Comparison of ENCODE assay signal across 11 mouse cellular contexts in the genomic region with DNA sequence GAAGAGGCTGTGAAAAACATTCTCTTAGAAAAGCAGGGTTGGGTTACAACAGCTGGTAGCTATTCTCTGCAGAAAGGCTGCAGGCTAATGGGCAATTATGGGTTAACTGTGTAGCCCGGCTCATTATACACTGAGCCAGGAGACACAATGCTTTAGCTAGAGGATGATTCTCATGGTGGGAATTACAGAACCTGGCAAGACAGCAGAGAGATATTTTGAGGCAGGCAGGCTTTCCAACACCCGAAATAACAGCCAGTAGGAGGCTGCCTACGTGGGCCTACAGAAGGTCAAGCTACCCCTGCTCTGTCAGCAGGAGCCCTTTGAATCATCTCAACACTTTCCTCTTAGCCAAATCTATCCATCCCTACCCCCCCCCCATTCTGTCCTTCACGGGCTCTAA.
DNase-seq lines count a peak whose midpoint lies in the region; ATAC-seq and TF ChIP-seq lines count a peak whose summit lies in the region.
"Had no signal": no experiment of that assay in that cellular context is flagged by ENCODE, and none has a peak within 500 bp of the region (broad histone marks: within the 10 kb centered on the region; RNA-seq: fewer than 3 reads in every experiment).

No protein-coding gene starts in this region.

- no peaks in the 10 kb centered on the region for H3K4me1 ChIP-seq in kidney, postnatal 0 days (replicated peaks; ENCODE audit: insufficient read depth, low read length)
- H3K4me1 ChIP-seq in embryonic facial prominence, embryonic 14.5 days (ENCODE audit: control insufficient read depth, insufficient read depth, low read length), result 0 out of 2 replicates have a peak, but pooled peaks cover 10% of the 10 kb centered on the region
- H3K4me1 ChIP-seq: hindbrain, embryonic 15.5 days; lung, embryonic 15.5 days had no signal

- no peak overlapping the region for H3K9ac ChIP-seq in kidney, postnatal 0 days (ENCODE audit: low read depth, low read length)
- no peak overlapping the region for H3K9ac ChIP-seq in embryonic facial prominence, embryonic 14.5 days (ENCODE audit: low read depth, low read length)
- H3K9ac ChIP-seq: hindbrain, embryonic 15.5 days; lung, embryonic 15.5 days had no signal

- no peak overlapping the region for H3K27ac ChIP-seq in kidney, postnatal 0 days
- no peak overlapping the region for H3K27ac ChIP-seq in embryonic facial prominence, embryonic 14.5 days (replicated peaks; ENCODE audit: low read depth, low read length)
- H3K27ac ChIP-seq: hindbrain, embryonic 15.5 days; lung, embryonic 15.5 days had no signal

- H3K27me3 ChIP-seq in kidney, postnatal 0 days (ENCODE audit: insufficient read depth, low read length), result no peaks in the 10 kb centered on the region
- no peaks in the 10 kb centered on the region for H3K27me3 ChIP-seq in embryonic facial prominence, embryonic 14.5 days (replicated peaks; ENCODE audit: control insufficient read depth, insufficient read depth, low read length)
- H3K27me3 ChIP-seq: hindbrain, embryonic 15.5 days; lung, embryonic 15.5 days had no signal

- H3K36me3 ChIP-seq in kidney, postnatal 0 days (ENCODE audit: insufficient read depth, low read length), result no peaks in the 10 kb centered on the region
- no peaks in the 10 kb centered on the region for H3K36me3 ChIP-seq in embryonic facial prominence, embryonic 14.5 days (ENCODE audit: control insufficient read depth, insufficient read depth, low read length)
- H3K36me3 ChIP-seq: G1E; hindbrain, embryonic 15.5 days; lung, embryonic 15.5 days had no signal

- H3K4me3 ChIP-seq in kidney, postnatal 0 days (replicated peaks; ENCODE audit: low read depth, low read length), result no peak overlapping the region
- no peak overlapping the region for H3K4me3 ChIP-seq in embryonic facial prominence, embryonic 14.5 days (ENCODE audit: low read depth, low read length)
- H3K4me3 ChIP-seq: hindbrain, embryonic 15.5 days; lung, embryonic 15.5 days had no signal

- no peak overlapping the region for H3K4me2 ChIP-seq in kidney, postnatal 0 days (ENCODE audit: low read length)
- no peak overlapping the region for H3K4me2 ChIP-seq in embryonic facial prominence, embryonic 14.5 days (ENCODE audit: low read depth, low read length)
- H3K4me2 ChIP-seq: hindbrain, embryonic 15.5 days; lung, embryonic 15.5 days had no signal

- DNase-seq in kidney, postnatal 0 days (ENCODE audit: low spot score), result peak; percentile 4
- no peak for DNase-seq in kidney, postnatal 25 days
- DNase-seq in embryonic facial prominence, embryonic 14.5 days (ENCODE audit: low spot score), result peak; percentile 77
- DNase-seq in frontal cortex, adult 2 months (ENCODE audit: extremely low spot score in 1 of 2, low spot score in 1 of 2), result peak; percentile 7 to 33
- peak; percentile 4 for DNase-seq in retina, postnatal 1 day
- DNase-seq in layer of hippocampus, adult 11-12 months (ENCODE audit: low spot score), result no peak
- no peak for DNase-seq in thymus, postnatal 25 days
- DNase-seq: adrenal gland, postnatal 25 days had no signal

- no peak for ATAC-seq in kidney, postnatal 0 days (replicated peaks; ENCODE audit: low FRiP score, low read depth)
- ATAC-seq in embryonic facial prominence, embryonic 14.5 days (ENCODE audit: low read depth), result peak; percentile 77

- no peaks in the 10 kb centered on the region for H3K9me3 ChIP-seq in kidney, postnatal 0 days (replicated peaks; ENCODE audit: low read length)
- H3K9me3 ChIP-seq in embryonic facial prominence, embryonic 14.5 days (ENCODE audit: control insufficient read depth, low read length), result no peaks in the 10 kb centered on the region
- H3K9me3 ChIP-seq: G1E; hindbrain, embryonic 15.5 days; lung, embryonic 15.5 days had no signal

- no peak for TF ChIP-seq CTCF in kidney, postnatal 0 days (IDR thresholded peaks at IDR 0.05; ENCODE audit: low read depth)

- 36% methylated on average over 4 of the region's 4 CpGs for WGBS in kidney, postnatal 0 days
- 20% methylated on average over 4 of the region's 4 CpGs for WGBS in embryonic facial prominence, embryonic 14.5 days

Comparison
In these comparisons a context has a peak if more than half of its experiments do, and no peak if none do; other contexts are left out.
1. DNase-seq: peak in kidney, postnatal 0 days (single experiment), embryonic facial prominence, embryonic 14.5 days (single experiment), frontal cortex, adult 2 months (2 of 2) and retina, postnatal 1 day (single experiment); none in kidney, postnatal 25 days (0 of 2), layer of hippocampus, adult 11-12 months (single experiment) and thymus, postnatal 25 days (single experiment).